Mouse (Mus musculus) erythroblast, embryonic 14.5 days (primary cell): ENCODE results near the gene Tax1bp1. TPM values are rescaled to one million over a fixed set of nuclear protein-coding genes. Genes with fewer than 3 reads are reported as not detected.

Source experiments
- H3K27me3 ChIP-seq: 2 replicates; pipeline ENCODE4 v1.6.1; 2012; ENCODE audit warnings: inconsistent platforms; ENCODE audit not compliant: control insufficient read depth
- H3K36me3 ChIP-seq: 2 replicates; pipeline ENCODE4 v1.6.1; 2012; ENCODE audit warnings: mild to moderate bottlenecking, inconsistent platforms; ENCODE audit not compliant: control insufficient read depth
- H3K4me1 ChIP-seq: 2 replicates; pipeline ENCODE4 v1.6.1; 2012; ENCODE audit warnings: inconsistent platforms; ENCODE audit not compliant: control insufficient read depth
- H3K4me3 ChIP-seq: replicated peaks from 2 replicates; pipeline ENCODE3; 2012; ENCODE audit warnings: moderate library complexity, mild to moderate bottlenecking, inconsistent platforms
- H3K9me3 ChIP-seq: 2 replicates; pipeline ENCODE4 v1.6.1; 2012; ENCODE audit warnings: low read length, inconsistent platforms, mixed read lengths; ENCODE audit not compliant: control insufficient read depth
- GATA1 ChIP-seq: IDR thresholded peaks from 2 replicates; pipeline ENCODE4 v1.6.1; 2012; ENCODE audit warnings: low read length, inconsistent platforms, mixed read lengths
- TAL1 ChIP-seq: IDR thresholded peaks from 3 replicates; pipeline ENCODE4 v1.6.1; 2012; ENCODE audit warnings: low read length, inconsistent platforms, mixed read lengths
- polyA plus RNA-seq: library from polyadenylated mRNA; stranded (reverse); fragments of >175 nt; gene quantifications from 2 replicates; pipeline ENCODE4 v1.2.3, GENCODE M21; 2012

The Tax1bp1 gene
- polyA plus RNA-seq, 1 experiment: 2.0 TPM

DNA sequence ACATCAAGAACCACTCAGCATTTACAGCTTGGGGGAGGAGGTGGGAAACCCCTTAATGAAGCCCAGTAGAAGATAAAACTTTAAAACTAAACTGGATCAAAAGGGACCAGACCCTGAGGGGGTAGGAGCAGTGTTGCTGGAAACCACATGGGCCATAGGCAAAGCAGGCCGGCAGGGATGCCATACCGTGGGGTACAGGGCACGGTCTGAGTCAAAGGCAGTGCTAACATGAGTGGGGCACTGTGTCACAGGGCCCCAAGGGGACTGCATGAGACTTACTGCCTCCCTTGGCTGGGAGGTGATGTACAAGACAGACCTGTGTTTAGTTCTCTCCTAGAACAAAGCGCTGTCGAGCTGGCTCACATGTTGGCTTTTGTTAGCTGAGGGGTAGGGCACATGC is 66.0 kb downstream of the Tax1bp1 start:
- Histone ChIP-seq H3K4me1 (no peaks in the 10 kb centered on the region; the same call in 1 of the 2 replicates), H3K9me3 (no peaks in the 10 kb centered on the region), H3K4me3 (no peak overlapping the region), H3K36me3 (no peaks in the 10 kb centered on the region), H3K27me3 (no peaks in the 10 kb centered on the region)
- TF ChIP-seq TAL1: no peak
- no peak for TF ChIP-seq GATA1

DNA sequence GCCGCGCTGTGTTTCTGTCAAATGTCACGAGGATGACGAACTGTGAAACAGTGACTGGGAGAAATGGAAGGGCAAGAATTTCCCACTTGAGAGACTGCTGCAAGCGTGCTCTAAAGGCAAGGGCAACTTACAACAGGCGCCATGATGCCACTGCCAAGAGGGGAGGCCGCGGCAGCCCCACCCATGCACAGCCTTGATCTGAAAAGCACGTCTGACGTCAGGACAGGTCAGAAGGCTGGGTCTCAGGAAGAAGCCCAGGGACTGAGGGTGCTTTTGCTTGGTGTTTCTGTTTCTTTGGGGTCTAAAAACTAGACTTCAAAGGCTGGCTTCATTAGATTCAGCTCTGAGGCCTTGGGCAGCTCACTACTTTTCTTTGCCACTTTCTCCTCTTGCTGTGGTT is 76.8 kb downstream of the Tax1bp1 start:
- Histone ChIP-seq H3K36me3 (no peaks in the 10 kb centered on the region), H3K4me1 (peaks cover 7% of the 10 kb centered on the region), H3K9me3 (no peaks in the 10 kb centered on the region), H3K27me3 (no peaks in the 10 kb centered on the region), H3K4me3 (no peak overlapping the region)
- TF ChIP-seq GATA1 (no peak), TAL1 (no peak)

DNA sequence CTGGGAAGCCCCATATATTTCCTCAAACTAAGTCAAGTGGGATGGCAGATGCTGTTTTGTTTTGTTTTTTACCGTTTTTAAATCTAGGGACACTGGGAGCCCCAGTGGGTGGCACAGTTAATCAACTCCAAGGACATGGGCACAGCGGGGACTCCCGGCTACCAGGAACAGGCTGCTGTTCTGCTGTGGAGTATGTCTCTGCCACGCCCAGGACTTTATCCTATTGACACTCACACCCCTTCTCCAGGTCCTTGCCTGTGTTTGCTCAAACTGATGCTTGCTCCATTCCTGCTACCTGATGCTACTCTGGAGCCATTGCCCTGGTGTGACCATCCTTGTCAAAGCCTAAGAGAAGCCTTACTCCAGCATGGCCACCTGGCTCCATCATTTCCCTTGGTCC is 77.3 kb downstream of the Tax1bp1 start:
- H3K27me3 ChIP-seq: no peaks in the 10 kb centered on the region
- TF ChIP-seq GATA1 (no peak), TAL1 (no peak)
- H3K4me1 ChIP-seq: peaks cover 7% of the 10 kb centered on the region
- H3K9me3 ChIP-seq: no peaks in the 10 kb centered on the region
- no peaks in the 10 kb centered on the region for H3K36me3 ChIP-seq
- no peak overlapping the region for H3K4me3 ChIP-seq

- Histone ChIP-seq H3K9me3 (no peaks in the 10 kb centered on the region), H3K4me1 (peaks cover 7% of the 10 kb centered on the region), H3K27me3 (no peaks in the 10 kb centered on the region), H3K4me3 (no peak overlapping the region), H3K36me3 (no peaks in the 10 kb centered on the region)
- no peak for TF ChIP-seq GATA1
Measured at GRCm38 (mm10) chr6:52792455-52792854, 78.9 kb downstream of the Tax1bp1 start.

GRCm38 (mm10) chr6:52795029-52795841 is 81.7 kb downstream of the Tax1bp1 start:
- H3K4me3 ChIP-seq: no peak overlapping the region
- TF ChIP-seq TAL1 (no peak), GATA1 (no peak)
- peaks cover 3% of the 10 kb centered on the region for H3K9me3 ChIP-seq
- no peaks in the 10 kb centered on the region for H3K27me3 ChIP-seq
- H3K4me1 ChIP-seq: peaks cover 7% of the 10 kb centered on the region
- no peaks in the 10 kb centered on the region for H3K36me3 ChIP-seq

GRCm38 (mm10) chr6:52796035-52796598 is 82.6 kb downstream of the Tax1bp1 start:
- Histone ChIP-seq H3K36me3 (no peaks in the 10 kb centered on the region), H3K9me3 (peaks cover 3% of the 10 kb centered on the region), H3K4me1 (peaks cover 2% of the 10 kb centered on the region), H3K27me3 (no peaks in the 10 kb centered on the region), H3K4me3 (no peak overlapping the region)
- TF ChIP-seq TAL1: no peak
- no peak for TF ChIP-seq GATA1

DNA sequence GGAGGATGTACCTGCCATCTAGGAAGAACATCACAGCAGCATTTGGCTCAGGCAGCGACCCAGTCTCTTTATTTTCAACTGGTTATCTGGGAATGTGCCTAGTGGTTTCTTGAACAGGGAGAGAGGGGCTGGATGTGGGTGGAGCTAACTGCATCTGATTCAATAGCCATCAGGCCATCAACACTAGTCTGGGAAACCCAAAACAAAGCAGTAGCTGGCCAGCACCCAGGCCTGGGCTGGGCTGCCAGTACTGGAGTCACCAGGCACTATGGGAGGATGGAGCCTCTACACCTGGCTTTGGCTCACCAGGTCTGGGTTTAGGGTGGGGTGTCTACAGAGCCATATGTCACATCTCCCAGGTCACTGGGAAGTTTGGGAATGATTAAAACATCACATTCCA is 83.2 kb downstream of the Tax1bp1 start:
- no peaks in the 10 kb centered on the region for H3K27me3 ChIP-seq
- peaks cover 3% of the 10 kb centered on the region for H3K9me3 ChIP-seq
- TF ChIP-seq GATA1: no peak
- no peak for TF ChIP-seq TAL1
- H3K4me1 ChIP-seq: no peaks in the 10 kb centered on the region
- no peaks in the 10 kb centered on the region for H3K36me3 ChIP-seq
- H3K4me3 ChIP-seq: no peak overlapping the region

- Histone ChIP-seq H3K9me3 (peaks cover 3% of the 10 kb centered on the region), H3K36me3 (no peaks in the 10 kb centered on the region), H3K27me3 (no peaks in the 10 kb centered on the region), H3K4me1 (no peaks in the 10 kb centered on the region), H3K4me3 (no peak overlapping the region)
- TF ChIP-seq TAL1 (no peak), GATA1 (no peak)
Measured at GRCm38 (mm10) chr6:52797252-52797800, 83.8 kb downstream of the Tax1bp1 start.

- Histone ChIP-seq H3K36me3 (no peaks in the 10 kb centered on the region), H3K4me3 (no peak overlapping the region), H3K27me3 (no peaks in the 10 kb centered on the region), H3K4me1 (no peaks in the 10 kb centered on the region), H3K9me3 (peaks cover 3% of the 10 kb centered on the region)
- TF ChIP-seq TAL1 (no peak), GATA1 (no peak)
Measured at GRCm38 (mm10) chr6:52802181-52802580, 88.7 kb downstream of the Tax1bp1 start.
